ENCODE assay signal across 18 mouse cellular contexts in the genomic region with DNA sequence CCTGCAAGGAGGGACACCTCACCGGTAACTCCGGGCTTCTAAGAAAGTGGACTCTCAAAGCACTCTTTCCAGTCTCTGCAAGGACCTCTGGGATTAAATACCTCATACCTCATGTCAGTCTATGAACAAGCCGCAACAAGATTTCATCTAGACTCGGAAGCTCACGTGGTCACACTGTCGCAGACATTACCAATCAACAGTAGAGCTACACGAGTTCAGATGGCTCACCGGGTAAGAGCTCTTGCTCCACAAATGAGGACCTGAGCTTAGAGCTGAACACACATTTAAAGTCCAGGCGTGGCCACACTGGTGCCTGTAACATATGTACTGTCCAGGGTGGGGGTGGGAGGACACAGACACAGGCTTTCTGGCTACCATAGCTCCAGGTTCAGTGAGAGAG. TPM values are rescaled to one million over a fixed set of nuclear protein-coding genes. Genes with fewer than 3 reads are reported as not detected.
A peak's percentile ranks its signal among the peaks of the same experiment; 100 is the strongest.
DNase-seq lines count a peak whose midpoint lies in the region; ATAC-seq lines count a peak whose summit lies in the region.
"Had no signal": no experiment of that assay in that cellular context is flagged by ENCODE, and none has a peak within 500 bp of the region (broad histone marks: within the 10 kb centered on the region; RNA-seq: fewer than 3 reads in every experiment).

No protein-coding gene starts in this region.

- H3K4me2 ChIP-seq in forebrain, embryonic 11.5 days (ENCODE audit: low read depth, low read length, severe bottlenecking), result no peak overlapping the region
- H3K4me2 ChIP-seq in heart, embryonic 16.5 days (ENCODE audit: low read depth, low read length), result peak overlapping the region; percentile 20; the same call in 1 of the 2 replicates
- no peak overlapping the region for H3K4me2 ChIP-seq in neural tube, embryonic 11.5 days (ENCODE audit: low read depth)
- H3K4me2 ChIP-seq: embryonic facial prominence, embryonic 12.5 days; hindbrain, embryonic 14.5 days; neural tube, embryonic 12.5 days had no signal

- ATAC-seq in forebrain, embryonic 11.5 days (replicated peaks; ENCODE audit: low FRiP score), result no peak
- 0 out of 2 replicates have a peak, but pooled peaks have one; percentile 34 for ATAC-seq in heart, embryonic 16.5 days (replicated peaks; ENCODE audit: extremely low read depth, insufficient read depth, low FRiP score)
- ATAC-seq in neural tube, embryonic 11.5 days (ENCODE audit: insufficient read depth, low FRiP score, low TSS enrichment), result no peak
- ATAC-seq: activated CD4-positive, CD25-positive, alpha-beta regulatory T cell, adult 4 months; forebrain, embryonic 14.5 days; intestine, postnatal 0 days had no signal

- H3K27me3 ChIP-seq in forebrain, embryonic 11.5 days (ENCODE audit: control insufficient read depth, insufficient read depth, low read length), result no peaks in the 10 kb centered on the region
- H3K27me3 ChIP-seq in forebrain, embryonic 10.5 days (ENCODE audit: poor library complexity, severe bottlenecking), result no peaks in the 10 kb centered on the region
- no peaks in the 10 kb centered on the region for H3K27me3 ChIP-seq in heart, embryonic 16.5 days (ENCODE audit: control insufficient read depth, insufficient read depth, low read length)
- H3K27me3 ChIP-seq in neural tube, embryonic 11.5 days (ENCODE audit: control insufficient read depth, insufficient read depth, low read length), result no peaks in the 10 kb centered on the region
- H3K27me3 ChIP-seq: embryonic facial prominence, embryonic 12.5 days; megakaryocyte, embryonic 14.5 days; neural tube, embryonic 12.5 days had no signal

- H3K27ac ChIP-seq in forebrain, embryonic 11.5 days (ENCODE audit: low read depth, low read length), result no peak overlapping the region
- H3K27ac ChIP-seq in forebrain, embryonic 10.5 days, result no peak overlapping the region
- H3K27ac ChIP-seq in heart, embryonic 16.5 days (ENCODE audit: low read length), result peak overlapping the region; percentile 30
- no peak overlapping the region for H3K27ac ChIP-seq in neural tube, embryonic 11.5 days (ENCODE audit: low read depth, low read length)
- H3K27ac ChIP-seq: embryonic facial prominence, embryonic 12.5 days; hindbrain, embryonic 14.5 days; neural tube, embryonic 12.5 days had no signal

- 94% methylated on average over 9 of the region's 9 CpGs for WGBS in forebrain, embryonic 11.5 days
- 93% methylated on average over 9 of the region's 9 CpGs for WGBS in forebrain, embryonic 10.5 days
- 73% methylated on average over 9 of the region's 9 CpGs for WGBS in heart, embryonic 16.5 days
- WGBS in neural tube, embryonic 11.5 days, result 89% methylated on average over 9 of the region's 9 CpGs

- H3K36me3 ChIP-seq in forebrain, embryonic 11.5 days (ENCODE audit: control insufficient read depth, insufficient read depth, low read length), result no peaks in the 10 kb centered on the region
- no peaks in the 10 kb centered on the region for H3K36me3 ChIP-seq in forebrain, embryonic 10.5 days (replicated peaks)
- no peaks in the 10 kb centered on the region for H3K36me3 ChIP-seq in heart, embryonic 16.5 days (ENCODE audit: control insufficient read depth, insufficient read depth)
- no peaks in the 10 kb centered on the region for H3K36me3 ChIP-seq in neural tube, embryonic 11.5 days (ENCODE audit: control insufficient read depth, insufficient read depth, low read length)
- H3K36me3 ChIP-seq: embryonic facial prominence, embryonic 12.5 days; neural tube, embryonic 12.5 days had no signal

- intact Hi-C loops in heart, postnatal 10 days (cut with DNase I), result no loop called here

- H3K4me3 ChIP-seq in forebrain, embryonic 11.5 days (ENCODE audit: low read depth, low read length), result no peak overlapping the region
- no peak overlapping the region for H3K4me3 ChIP-seq in forebrain, embryonic 10.5 days
- peak overlapping the region; percentile 24 for H3K4me3 ChIP-seq in heart, embryonic 16.5 days (ENCODE audit: low read length)
- no peak overlapping the region for H3K4me3 ChIP-seq in neural tube, embryonic 11.5 days (ENCODE audit: low read depth, low read length)
- H3K4me3 ChIP-seq: embryonic facial prominence, embryonic 12.5 days; megakaryocyte, embryonic 14.5 days; neural tube, embryonic 12.5 days had no signal

- H3K4me1 ChIP-seq in forebrain, embryonic 11.5 days (replicated peaks; ENCODE audit: control insufficient read depth, insufficient read depth, low read length), result peaks cover 5% of the 10 kb centered on the region; the same call in 1 of the 2 replicates
- H3K4me1 ChIP-seq in forebrain, embryonic 10.5 days, result peaks cover 26% of the 10 kb centered on the region
- peaks cover 40% of the 10 kb centered on the region for H3K4me1 ChIP-seq in heart, embryonic 16.5 days (ENCODE audit: control insufficient read depth, insufficient read depth, low read length)
- H3K4me1 ChIP-seq in neural tube, embryonic 11.5 days (ENCODE audit: control insufficient read depth, insufficient read depth, low read length), result no peaks in the 10 kb centered on the region
- H3K4me1 ChIP-seq: neural tube, embryonic 12.5 days had no signal

- DNase-seq in forebrain, embryonic 11.5 days (ENCODE audit: low spot score), result peak; percentile 16
- no peak for DNase-seq in forebrain, embryonic 10.5 days (ENCODE audit: extremely low spot score, low spot score)
- DNase-seq in heart, postnatal 10 days, result no peak
- DNase-seq in neural tube, embryonic 11.5 days (ENCODE audit: low spot score), result peak; percentile 3
- DNase-seq in neural tube, embryonic 10.5 days (ENCODE audit: extremely low spot score, low spot score), result no peak
- DNase-seq in ovary, postnatal 14 days (ENCODE audit: low spot score), result no peak
- no peak for DNase-seq in thymus, adult 18-20 months
- DNase-seq: adrenal gland, postnatal 25 days; cerebellum, adult 2 months; thymus, postnatal 36 days had no signal

- no peak overlapping the region for H3K9ac ChIP-seq in forebrain, embryonic 11.5 days (ENCODE audit: low read length)
- no peak overlapping the region for H3K9ac ChIP-seq in heart, embryonic 16.5 days (ENCODE audit: low read length)
- no peak overlapping the region for H3K9ac ChIP-seq in neural tube, embryonic 11.5 days (ENCODE audit: low read length)
- H3K9ac ChIP-seq: embryonic facial prominence, embryonic 12.5 days; hindbrain, embryonic 14.5 days; neural tube, embryonic 12.5 days had no signal

- H3K9me3 ChIP-seq in forebrain, embryonic 11.5 days (ENCODE audit: control insufficient read depth, low read length), result no peaks in the 10 kb centered on the region
- H3K9me3 ChIP-seq in forebrain, embryonic 10.5 days, result no peaks in the 10 kb centered on the region
- H3K9me3 ChIP-seq in heart, embryonic 16.5 days (replicated peaks; ENCODE audit: control insufficient read depth, low read length), result no peaks in the 10 kb centered on the region
- H3K9me3 ChIP-seq in neural tube, embryonic 11.5 days (ENCODE audit: control insufficient read depth, low read length), result no peaks in the 10 kb centered on the region
- H3K9me3 ChIP-seq: embryonic facial prominence, embryonic 12.5 days; neural tube, embryonic 12.5 days had no signal

RNA-seq across cellular contexts. Expression of a gene that starts 46.4 kb away (rescaled TPM):
- polyA plus RNA-seq in forebrain, embryonic 11.5 days (2014; fragmentation: Nextera tagmentation; extraction: Ambion mirVana), result 31.4 and 31.5 TPM in 2 replicates
- 23.3 and 24.1 TPM in 2 replicates for polyA plus RNA-seq in forebrain, embryonic 10.5 days (2016; fragmentation: Nextera tagmentation; extraction: Ambion mirVana)
- 73.8 and 85.3 TPM in 2 replicates for polyA plus RNA-seq in heart, embryonic 16.5 days (2015; fragmentation: Nextera tagmentation; extraction: Ambion mirVana)
- 100 to 1,000 TPM; 415 to 420 TPM for total RNA-seq in heart, postnatal 10 days (2021)
- polyA plus RNA-seq in neural tube, embryonic 11.5 days (2014; fragmentation: Nextera tagmentation; extraction: Ambion mirVana), result 37.0 and 41.0 TPM in 2 replicates

Comparison
In these comparisons a context has a peak if more than half of its experiments do, and no peak if none do; other contexts are left out.
1. DNase-seq: peak in forebrain, embryonic 11.5 days (single experiment) and neural tube, embryonic 11.5 days (single experiment); none in forebrain, embryonic 10.5 days (single experiment), heart, postnatal 10 days (0 of 2), neural tube, embryonic 10.5 days (single experiment), ovary, postnatal 14 days (single experiment) and thymus, adult 18-20 months (0 of 2).